Mouse (Mus musculus) layer of hippocampus, adult 2 months (tissue): ENCODE measurements around the gene Zfp936. TPM values are rescaled to one million over a fixed set of nuclear protein-coding genes. Genes with fewer than 3 reads are reported as not detected.
"Not testable (repeated sequence)": the region's sequence is repeated elsewhere in the genome, so short reads cannot be mapped to it uniquely, and the experiment has no call there.

ENCODE experiments used
- DNase-seq, 2 experiments: peaks; one replicate each; pipeline ENCODE4 v3.0.0; 2022; ENCODE audit warnings: low spot score in 2 of 2
- H3K27ac ChIP-seq: fragments of 200-600 bp; 2 replicates; pipeline ENCODE4 v1.8.1; 2022
- H3K4me3 ChIP-seq: fragments of 200-600 bp; 2 replicates; pipeline ENCODE4 v1.8.1; 2022; ENCODE audit warnings: mild to moderate bottlenecking
- CTCF ChIP-seq: fragments of 200-600 bp; conservative IDR thresholded peaks from 2 replicates; pipeline ENCODE4 v1.8.1; 2022; ENCODE audit warnings: antibody characterized with exemption, mild to moderate bottlenecking, moderate library complexity
- long read RNA-seq, 2 experiments: library from polyadenylated mRNA; stranded (forward); transcript quantifications; one replicate each; pipeline ENCODE4 v2.0.0; 2021; ENCODE audit warnings: borderline mapping rate in 2 of 2
- microRNA-seq, 2 experiments: library from miRNA; unstranded; fragments of <30 nt; microRNA quantifications; one replicate each; pipeline ENCODE4 v1.2.0; 2021
- total RNA-seq, 2 experiments: library from RNA; stranded (reverse); gene quantifications; 2 replicates each; pipeline ENCODE4 v1.2.3; 2021

Gene Zfp936
- not detected for total RNA-seq
- long read RNA-seq, experiment 1, result 0 reads
- long read RNA-seq, experiment 2, result 0 reads

DNA sequence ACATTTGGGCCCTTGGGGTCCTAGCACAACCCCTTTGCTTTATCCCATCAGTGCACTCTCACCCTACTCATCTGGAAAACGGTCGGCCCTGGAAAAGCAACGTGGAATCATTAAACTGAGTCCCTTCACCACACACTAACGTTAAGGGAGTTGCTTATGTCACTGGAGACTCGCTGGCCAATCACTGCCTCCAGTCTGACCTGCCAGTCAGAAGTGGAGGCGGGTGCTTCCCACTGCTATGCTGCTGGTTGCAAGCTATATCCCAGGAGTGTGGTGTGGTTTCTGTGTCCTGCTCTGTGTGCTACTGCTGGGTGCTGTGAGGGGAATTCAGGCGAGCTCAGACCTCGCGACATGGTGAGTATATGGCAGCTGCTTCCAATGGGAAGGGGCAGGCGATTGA lies at the start of gene Zfp936:
Gene Zfp936, plus strand, starts transcription at position 301 of the 400 bp plus-strand sequence.
- H3K4me3 ChIP-seq, H3K27ac ChIP-seq, DNase-seq: not testable (repeated sequence)

DNA sequence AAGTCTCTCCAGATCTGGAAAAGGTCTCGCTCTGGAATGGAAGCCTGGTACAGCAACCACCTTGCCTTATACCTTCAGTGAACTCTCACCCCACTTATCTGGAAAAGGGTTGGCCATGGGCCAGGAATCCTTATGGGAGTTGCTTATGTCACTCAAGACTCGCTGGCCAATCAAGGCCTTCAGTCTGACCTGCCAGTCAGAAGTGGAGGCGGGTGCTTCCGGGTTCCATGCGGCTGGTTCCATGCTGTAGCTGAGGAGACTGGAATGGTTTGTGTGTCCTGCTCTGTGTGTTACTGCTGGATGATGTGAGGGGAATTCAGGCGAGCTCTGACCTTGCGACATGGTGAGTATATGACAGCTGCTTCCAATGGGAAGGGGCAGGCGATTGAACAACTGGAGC lies 36.2 kb upstream of the Zfp936 start:
- no peak for DNase-seq
- TF ChIP-seq CTCF, result no peak
- Histone ChIP-seq H3K4me3 (no peak overlapping the region), H3K27ac (no peak overlapping the region)

DNA sequence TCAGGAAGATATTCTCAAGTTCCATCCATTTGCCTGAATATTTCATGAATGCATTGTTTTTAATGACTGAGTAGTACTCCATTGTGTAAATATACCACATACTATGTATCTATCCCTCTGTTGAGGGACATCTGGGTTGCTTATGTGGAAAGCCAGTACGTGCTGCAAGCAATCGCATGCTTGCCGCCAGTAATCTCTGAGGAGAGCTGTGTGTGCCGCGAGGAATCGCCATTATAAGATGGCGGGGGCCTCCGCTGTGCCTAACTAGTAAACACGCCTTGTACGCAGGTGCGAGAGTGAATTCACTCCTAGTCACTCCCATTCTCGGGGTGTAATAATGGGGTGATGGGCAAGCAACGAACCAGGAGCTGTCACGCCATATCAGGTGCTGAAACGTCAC lies 14.7 kb downstream of the Zfp936 start:
- H3K4me3 ChIP-seq, H3K27ac ChIP-seq: not testable (repeated sequence)

DNA sequence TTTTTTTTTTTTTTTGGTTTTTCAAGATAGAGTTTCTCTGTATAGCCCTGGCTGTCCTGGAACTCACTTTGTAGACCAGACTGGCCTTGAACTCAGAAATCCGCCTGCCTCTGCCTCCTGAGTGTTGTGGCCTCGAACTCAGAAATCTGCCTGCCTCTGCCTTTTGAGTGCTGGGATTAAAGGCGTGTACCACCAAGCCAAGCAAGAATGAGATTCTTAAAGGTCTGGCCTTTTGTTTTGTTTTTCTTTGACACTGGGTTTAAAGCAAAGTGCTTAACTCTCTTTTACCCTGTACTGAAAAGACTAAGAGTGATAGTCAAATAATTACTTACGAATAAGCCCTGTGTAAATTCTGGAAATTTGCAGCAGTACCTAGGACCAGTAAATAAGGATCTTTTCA lies 50.1 kb downstream of the Zfp936 start:
- DNase-seq, H3K4me3 ChIP-seq, H3K27ac ChIP-seq: not testable (repeated sequence)

More for the DNA sequence above, 14.7 kb downstream of the Zfp936 start:
- DNase-seq, result not testable (repeated sequence)

DNA sequence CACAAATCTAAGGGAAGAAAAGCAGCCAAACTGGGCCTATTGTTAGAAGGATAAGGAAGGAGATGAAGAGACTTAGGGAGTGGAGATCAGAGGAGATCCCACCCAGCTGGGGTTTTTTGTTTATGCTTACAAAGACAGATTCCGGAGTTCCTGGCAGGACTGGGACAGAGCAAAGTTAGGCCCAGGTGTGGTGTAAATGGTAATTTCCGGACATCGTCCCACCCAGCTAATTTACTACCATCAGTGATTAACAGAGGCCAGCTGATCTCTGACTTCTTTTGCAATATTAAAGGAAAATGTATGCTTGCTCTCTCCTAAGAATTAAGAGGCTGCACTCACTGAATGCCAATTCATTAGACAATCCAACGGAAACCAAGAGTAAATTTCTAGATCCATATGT lies 53.1 kb downstream of the Zfp936 start:
- not testable (repeated sequence) for H3K27ac ChIP-seq, H3K4me3 ChIP-seq, DNase-seq

DNA sequence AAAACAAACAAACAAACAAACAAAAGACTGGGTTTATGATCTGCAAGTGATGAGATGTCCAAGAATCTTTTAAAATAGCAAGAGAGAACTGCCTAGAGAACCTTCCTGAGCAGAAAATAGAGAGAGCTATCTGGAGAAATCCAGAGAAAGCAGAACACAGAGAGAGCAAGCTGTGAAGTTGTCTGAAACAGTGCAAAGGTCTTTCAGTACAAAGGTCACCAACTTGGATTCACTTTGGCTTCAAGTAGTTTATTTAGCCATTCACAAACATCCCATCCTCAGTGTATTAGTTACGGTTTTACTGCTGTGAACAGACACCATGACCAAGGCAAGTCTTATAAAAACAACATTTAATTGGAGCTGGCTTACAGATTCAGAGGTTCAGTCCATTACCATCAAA lies 53.8 kb downstream of the Zfp936 start:
- DNase-seq, H3K27ac ChIP-seq, H3K4me3 ChIP-seq: not testable (repeated sequence)

DNA sequence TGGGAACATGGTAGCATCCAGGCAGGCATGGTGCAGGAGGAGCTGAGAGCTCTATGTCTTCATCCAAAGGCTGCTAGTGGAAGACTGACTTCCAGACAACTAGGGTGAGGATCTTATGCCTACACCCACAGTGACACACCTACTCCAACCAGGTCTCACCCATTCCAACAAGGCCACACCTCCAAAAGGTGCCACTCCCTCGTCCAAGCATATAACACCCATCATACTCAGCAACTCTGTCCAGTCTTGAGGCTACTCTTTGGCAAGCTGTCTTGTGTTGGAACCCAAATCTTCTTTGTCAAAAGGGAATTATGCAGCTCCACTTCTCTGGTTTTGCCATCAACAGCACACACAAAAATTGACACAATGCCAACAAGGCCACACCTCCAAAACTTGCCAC lies 54.2 kb downstream of the Zfp936 start:
- not testable (repeated sequence) for H3K27ac ChIP-seq, H3K4me3 ChIP-seq, DNase-seq

DNA sequence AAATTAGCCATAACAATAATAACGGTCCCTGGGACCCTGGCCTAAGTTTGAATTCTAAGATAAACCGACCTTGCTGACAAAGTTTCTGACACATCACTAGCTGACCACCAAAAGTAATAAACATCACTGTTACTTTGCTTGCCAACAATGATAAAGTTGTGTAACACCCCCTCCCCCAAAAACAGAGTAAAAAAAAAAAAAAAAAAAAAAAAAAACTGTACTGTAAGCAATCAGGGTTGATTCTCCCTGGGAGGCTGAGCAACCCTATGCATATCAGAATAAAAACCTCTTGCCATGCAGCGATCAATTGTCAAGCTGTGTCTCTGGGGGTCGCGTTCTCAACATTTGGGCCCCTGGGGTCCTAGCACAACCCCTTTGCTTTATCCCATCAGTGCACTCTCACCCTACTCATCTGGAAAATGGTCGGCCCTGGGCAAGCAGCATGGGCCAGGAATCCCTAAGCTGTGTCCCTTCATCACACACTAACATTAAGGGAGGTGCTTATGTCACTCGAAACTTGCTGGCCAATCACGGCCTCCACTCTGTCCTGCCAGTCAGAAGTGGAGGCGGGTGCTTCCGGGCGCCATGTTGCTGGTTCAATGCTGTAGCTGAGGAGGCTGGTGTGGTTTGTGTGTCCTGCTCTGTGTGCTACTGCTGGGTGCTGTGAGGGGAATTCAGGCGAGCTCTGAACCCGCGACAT lies 63.1 kb downstream of the Zfp936 start:
- TF ChIP-seq CTCF, result no peak
- DNase-seq, result no peak
- H3K4me3 ChIP-seq, result no peak overlapping the region

DNA sequence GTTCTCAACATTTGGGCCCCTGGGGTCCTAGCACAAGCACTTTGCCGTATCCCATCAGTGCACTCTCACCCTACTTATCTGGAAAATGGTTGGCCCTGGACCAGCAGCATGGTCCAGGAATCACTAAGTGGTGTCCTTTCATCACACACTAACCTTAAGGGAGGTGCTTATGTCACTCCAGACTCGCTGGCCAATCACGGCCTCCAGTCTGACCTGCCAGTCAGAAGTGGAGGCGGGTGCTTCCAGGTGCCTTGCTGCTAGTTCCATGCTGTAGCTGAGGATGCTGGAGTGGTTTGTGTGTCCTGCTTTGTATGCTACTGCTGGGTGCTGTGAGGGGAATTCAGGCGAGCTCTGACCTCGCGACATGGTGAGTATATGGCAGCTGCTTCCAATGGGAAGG lies 99.8 kb downstream of the Zfp936 start:
- H3K27ac ChIP-seq, DNase-seq, H3K4me3 ChIP-seq: not testable (repeated sequence)

More for the DNA sequence above, 63.1 kb downstream of the Zfp936 start:
- H3K27ac ChIP-seq, result no peak overlapping the region

Small RNAs within 50 kb of the gene (microRNA-seq; reads per million reads assigned to microRNA genes)
- 0 reads per million in 2 experiments for gene Gm22707

Other genes starting within 250 kb of the Zfp936 start
- under 1 TPM; 0.08 to 0.12 TPM for gene Gm2381, start 247.0 kb upstream of the Zfp936 start, total RNA-seq
- gene Vmn2r63, start 180.4 kb upstream of the Zfp936 start, total RNA-seq, result not detected
- not detected for gene Gm9268, start 95.5 kb upstream of the Zfp936 start, total RNA-seq
- 10 to 100 TPM; 23.1 to 23.5 TPM for gene Zfp715, start 199.1 kb downstream of the Zfp936 start, total RNA-seq
- gene Siglecf, start 237.1 kb downstream of the Zfp936 start, total RNA-seq, result under 1 TPM; 0.49 to 0.72 TPM